Mouse (Mus musculus) limb, embryonic 14.5 days (tissue): ENCODE measurements at regions not wholly inside any gene's neighbourhood (a gene's known extent, or its start where the extent isn't known, plus 50 kb on each side); places are given as distances from the start of the nearest gene placed in this dataset.

Source experiments
- ATAC-seq: fragments of 200-750 bp; cut with Nextera tagmentation; 2 replicates; pipeline ENCODE4 v1.8.0; 2017; ENCODE audit warnings: low read depth, moderate number of reproducible peaks, moderate TSS enrichment; ENCODE audit not compliant: low FRiP score
- DNase-seq: peaks from one replicate; pipeline ENCODE4 v3.0.0-alpha.2; 2015; ENCODE audit warnings: low spot score
- H3K27ac ChIP-seq: fragments of 300-500 bp; sonication (generic); replicated peaks from 2 replicates; pipeline ENCODE4 v1.5.1; 2014; ENCODE audit warnings: low read depth, mild to moderate bottlenecking, low read length, moderate library complexity, mixed read lengths
- H3K27me3 ChIP-seq: fragments of 300-500 bp; sonication (generic); 2 replicates; pipeline ENCODE4 v1.6.1; 2014; ENCODE audit warnings: low read length, mixed read lengths; ENCODE audit not compliant: control insufficient read depth, insufficient read depth
- H3K36me3 ChIP-seq: fragments of 300-500 bp; sonication (generic); 2 replicates; pipeline ENCODE4 v1.6.1; 2014; ENCODE audit warnings: mild to moderate bottlenecking, low read length, moderate library complexity, mixed read lengths; ENCODE audit not compliant: control insufficient read depth, insufficient read depth
- H3K4me1 ChIP-seq: fragments of 300-500 bp; sonication (generic); 2 replicates; pipeline ENCODE4 v1.6.1; 2014; ENCODE audit warnings: antibody characterized with exemption, low read length, mixed read lengths; ENCODE audit not compliant: control insufficient read depth, insufficient read depth
- H3K4me2 ChIP-seq: fragments of 300-500 bp; sonication (generic); replicated peaks from 2 replicates; pipeline ENCODE4 v1.6.1; 2014; ENCODE audit warnings: low read depth, mild to moderate bottlenecking, low read length, moderate library complexity; ENCODE audit not compliant: severe bottlenecking
- H3K4me3 ChIP-seq: fragments of 300-500 bp; sonication (generic); replicated peaks from 2 replicates; pipeline ENCODE4 v1.5.1; 2014; ENCODE audit warnings: low read length
- H3K9ac ChIP-seq: fragments of 300-500 bp; sonication (generic); 2 replicates; pipeline ENCODE4 v1.6.1; 2014; ENCODE audit warnings: mild to moderate bottlenecking, low read depth, low read length, moderate library complexity; ENCODE audit not compliant: severe bottlenecking
- H3K9me3 ChIP-seq: fragments of 300-500 bp; sonication (generic); 2 replicates; pipeline ENCODE4 v1.6.1; 2016; ENCODE audit warnings: low read length; ENCODE audit not compliant: control insufficient read depth
- POLR2A ChIP-seq: fragments of 200-500 bp; IDR thresholded peaks from 2 replicates; pipeline ENCODE4 v1.8.0; 2012; ENCODE audit warnings: inconsistent platforms, mild to moderate bottlenecking, moderate library complexity, borderline replicate concordance; ENCODE audit not compliant: insufficient read depth, insufficient read length; ENCODE audit errors: extremely low read depth
- WGBS: fragments of 180-500 bp; shearing (Covaris S2); extraction: QIAGEN DNeasy Blood & Tissue Kit; methylation state at CpG from one replicate; pipeline ENCODE4 v1.1.7; 2014; 5-methylcytosine and 5-hydroxymethylcytosine counted together

- 31% methylated on average over 8 of the region's 8 CpGs for WGBS
- TF ChIP-seq POLR2A: no peak
- H3K36me3 ChIP-seq: no peaks in the 10 kb centered on the region
- no peaks in the 10 kb centered on the region for H3K9me3 ChIP-seq
- no peaks in the 10 kb centered on the region for H3K4me1 ChIP-seq
- H3K27me3 ChIP-seq: no peaks in the 10 kb centered on the region
- no peak overlapping the region for H3K4me2 ChIP-seq
- H3K4me3 ChIP-seq: no peak overlapping the region
- no peak for ATAC-seq
- H3K9ac ChIP-seq: no peak overlapping the region
- DNase-seq: no peak
- H3K27ac ChIP-seq: no peak overlapping the region
These were observed 489.6 kb upstream of the Gm19410 start for GRCm38 (mm10) chr8:35275972-35276371.

GRCm38 (mm10) chr8:35276460-35276859 is 489.1 kb upstream of the Gm19410 start:
- Histone ChIP-seq H3K27me3 (no peaks in the 10 kb centered on the region), H3K4me3 (no peak overlapping the region)

GRCm38 (mm10) chr8:35278946-35279345 is 486.6 kb upstream of the Gm19410 start:
- DNase-seq: no peak
- no peaks in the 10 kb centered on the region for H3K4me1 ChIP-seq
- no peak for ATAC-seq
- TF ChIP-seq POLR2A: no peak
- no peaks in the 10 kb centered on the region for H3K36me3 ChIP-seq
- no peak overlapping the region for H3K4me3 ChIP-seq
- WGBS: 91% methylated on average over 8 of the region's 8 CpGs
- no peak overlapping the region for H3K9ac ChIP-seq
- no peak overlapping the region for H3K4me2 ChIP-seq
- no peaks in the 10 kb centered on the region for H3K27me3 ChIP-seq
- no peaks in the 10 kb centered on the region for H3K9me3 ChIP-seq
- H3K27ac ChIP-seq: no peak overlapping the region

More at GRCm38 (mm10) chr8:35276460-35276859, 489.1 kb upstream of the Gm19410 start:
- DNase-seq: no peak
- no peaks in the 10 kb centered on the region for H3K4me1 ChIP-seq
- H3K27ac ChIP-seq: no peak overlapping the region
- no peak for TF ChIP-seq POLR2A
- WGBS: 55% methylated on average over 7 of the region's 7 CpGs
- no peak for ATAC-seq
- H3K4me2 ChIP-seq: no peak overlapping the region
- H3K9ac ChIP-seq: no peak overlapping the region
- no peaks in the 10 kb centered on the region for H3K36me3 ChIP-seq
- no peaks in the 10 kb centered on the region for H3K9me3 ChIP-seq

DNA sequence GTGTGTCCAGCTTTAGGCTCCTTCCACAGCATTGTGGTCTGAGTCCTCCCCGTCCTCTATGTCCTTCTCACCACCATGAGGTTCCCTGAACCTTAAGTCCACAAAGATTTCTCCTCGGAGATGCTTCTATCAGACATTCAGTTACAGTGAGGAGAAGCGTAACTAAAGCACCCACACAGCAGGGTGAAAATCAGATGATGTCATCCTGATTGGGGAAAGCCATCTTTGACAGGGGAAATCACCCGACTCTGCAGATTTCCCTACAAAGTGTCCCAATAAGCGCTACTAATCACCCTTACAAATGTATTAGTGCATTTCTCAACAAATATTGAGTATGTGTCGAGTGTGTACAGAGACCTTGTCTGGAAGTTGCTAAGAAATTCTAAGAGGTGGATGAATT is 484.8 kb upstream of the Gm19410 start:
- no peaks in the 10 kb centered on the region for H3K9me3 ChIP-seq
- WGBS: 88% methylated on average over 6 of the region's 6 CpGs

GRCm38 (mm10) chr8:35283366-35283765 is 482.2 kb upstream of the Gm19410 start:
- TF ChIP-seq POLR2A: no peak
- Histone ChIP-seq H3K27ac (no peak overlapping the region), H3K4me3 (no peak overlapping the region), H3K4me1 (no peaks in the 10 kb centered on the region), H3K27me3 (no peaks in the 10 kb centered on the region), H3K36me3 (no peaks in the 10 kb centered on the region), H3K4me2 (no peak overlapping the region), H3K9me3 (no peaks in the 10 kb centered on the region), H3K9ac (no peak overlapping the region)
- ATAC-seq (no peak), DNase-seq (no peak)
- WGBS: 84% methylated on average over 9 of the region's 9 CpGs

More for the DNA sequence above, 484.8 kb upstream of the Gm19410 start:
- Histone ChIP-seq H3K4me3 (no peak overlapping the region), H3K4me1 (no peaks in the 10 kb centered on the region), H3K36me3 (no peaks in the 10 kb centered on the region), H3K9ac (no peak overlapping the region), H3K4me2 (no peak overlapping the region), H3K27ac (no peak overlapping the region), H3K27me3 (no peaks in the 10 kb centered on the region)
- ATAC-seq (no peak), DNase-seq (no peak)
- TF ChIP-seq POLR2A: no peak

DNA sequence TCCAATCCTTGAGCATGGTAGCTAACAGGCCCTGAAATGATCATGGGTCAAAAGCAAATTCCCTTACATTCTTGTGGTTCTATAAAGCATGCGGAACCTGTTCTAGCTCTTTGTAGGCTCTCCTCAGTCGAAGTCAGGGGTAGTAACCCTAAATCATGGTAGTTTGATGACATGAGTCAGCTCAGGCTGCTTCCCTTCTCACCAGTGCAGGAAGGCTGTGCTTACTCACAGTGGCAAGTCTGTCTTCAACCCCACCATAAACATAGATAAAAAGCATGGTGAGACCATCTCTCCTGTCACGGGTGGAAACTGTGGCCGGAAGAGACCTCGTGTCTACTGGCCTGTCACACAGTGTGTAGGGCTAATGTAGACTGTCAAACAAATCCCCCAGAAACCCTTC is 476.6 kb upstream of the Gm19410 start:
- no peak overlapping the region for H3K9ac ChIP-seq
- no peak for ATAC-seq
- 72% methylated on average over 5 of the region's 5 CpGs for WGBS

More for the DNA sequence above, 476.6 kb upstream of the Gm19410 start:
- no peak for TF ChIP-seq POLR2A
- Histone ChIP-seq H3K36me3 (no peaks in the 10 kb centered on the region), H3K4me1 (no peaks in the 10 kb centered on the region), H3K4me3 (no peak overlapping the region), H3K9me3 (no peaks in the 10 kb centered on the region), H3K4me2 (no peak overlapping the region), H3K27me3 (no peaks in the 10 kb centered on the region), H3K27ac (no peak overlapping the region)
- DNase-seq: no peak
